Mouse (Mus musculus) E14TG2a.4 (cell line): ENCODE measurements around the gene Zbtb20.

Experiments
- H3K27me3 ChIP-seq: 2 replicates; pipeline ENCODE4 v1.6.1; 2014; ENCODE audit warnings: low read length, control low read depth; ENCODE audit not compliant: insufficient read depth
- H3K36me3 ChIP-seq: 2 replicates; pipeline ENCODE4 v1.6.1; 2014; ENCODE audit warnings: low read length, control low read depth; ENCODE audit not compliant: insufficient read depth
- H3K4me1 ChIP-seq: replicated peaks from 2 replicates; pipeline ENCODE4 v1.6.1; 2014; ENCODE audit warnings: low read depth, low read length, control low read depth
- H3K4me3 ChIP-seq: replicated peaks from 2 replicates; pipeline ENCODE4 v1.5.1; 2014; ENCODE audit warnings: mild to moderate bottlenecking, low read length
- H3K9me3 ChIP-seq: 2 replicates; pipeline ENCODE4 v1.6.1; 2014; ENCODE audit warnings: low read length, control low read depth
- CTCF ChIP-seq: conservative IDR thresholded peaks from 2 replicates; pipeline ENCODE4 v1.5.1; 2014; ENCODE audit warnings: low read length
- NANOG ChIP-seq: IDR thresholded peaks from 2 replicates; pipeline ENCODE4 v1.6.1; 2014; ENCODE audit warnings: borderline replicate concordance, low read length, mixed read lengths
- POU5F1 ChIP-seq: IDR thresholded peaks from 2 replicates; pipeline ENCODE4 v1.6.1; 2014; ENCODE audit warnings: low read length, borderline replicate concordance

Zbtb20 gene

DNA sequence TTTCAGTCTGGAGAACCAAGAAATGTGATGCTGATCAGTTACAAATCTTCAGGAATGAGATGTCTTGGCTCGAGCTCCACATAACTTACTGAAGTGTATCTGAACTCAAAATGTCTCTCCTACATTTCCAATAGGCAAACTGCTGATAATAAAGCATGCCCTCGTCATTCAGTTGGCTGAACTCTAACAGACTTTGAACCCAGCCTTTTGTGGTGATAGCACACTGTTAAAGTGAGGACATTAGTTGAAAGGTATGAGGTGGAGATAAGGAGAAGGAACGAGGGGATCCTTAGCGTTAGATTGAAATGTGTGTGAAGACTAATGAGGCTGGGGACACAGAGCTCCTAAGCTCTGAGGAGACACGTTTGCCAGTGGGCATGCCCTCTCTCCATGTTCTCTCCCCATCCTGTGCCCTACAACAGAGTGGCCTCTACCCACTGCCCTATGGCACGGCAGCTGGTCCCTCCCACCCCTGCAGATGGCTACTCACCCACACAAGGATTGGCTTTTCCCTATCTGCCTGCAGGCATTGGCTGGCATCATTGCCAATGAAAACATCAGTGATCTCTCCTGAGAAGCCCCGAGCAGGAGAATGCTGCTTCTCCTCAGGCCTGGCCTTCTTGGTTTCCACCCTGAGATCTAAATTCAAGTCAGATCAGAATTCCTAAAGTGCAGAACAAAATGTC, 721.8 kb downstream of the Zbtb20 start:
- H3K4me1 ChIP-seq: peaks cover 3% of the 10 kb centered on the region
- no peaks in the 10 kb centered on the region for H3K36me3 ChIP-seq
- TF ChIP-seq POU5F1 (no peak), CTCF (no peak)
- peaks cover 41% of the 10 kb centered on the region for H3K27me3 ChIP-seq
- H3K9me3 ChIP-seq: peaks cover 4% of the 10 kb centered on the region
- no peak overlapping the region for H3K4me3 ChIP-seq

DNA sequence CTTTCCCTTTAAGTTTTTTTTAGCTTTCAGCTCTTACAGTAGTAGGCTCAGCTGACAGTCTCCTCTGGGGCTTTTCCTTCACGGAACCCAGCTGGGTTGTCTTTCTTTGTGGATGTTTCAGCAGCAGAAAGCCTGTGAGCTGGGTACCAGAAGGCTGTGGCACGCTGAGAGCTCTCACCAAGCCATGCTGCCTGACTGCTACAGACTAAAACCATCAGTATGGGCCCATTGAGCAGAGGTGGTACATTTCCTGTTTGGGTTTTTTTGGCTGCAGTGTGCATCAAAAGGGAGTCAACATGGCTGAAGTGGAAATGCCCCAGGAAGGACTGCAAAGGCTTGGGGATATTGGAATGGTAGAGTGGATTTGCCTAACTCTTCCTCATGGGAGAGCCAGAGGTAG, 724.0 kb downstream of the Zbtb20 start:
- Histone ChIP-seq H3K9me3 (peaks cover 4% of the 10 kb centered on the region), H3K36me3 (no peaks in the 10 kb centered on the region), H3K4me3 (no peak overlapping the region), H3K4me1 (peaks cover 22% of the 10 kb centered on the region), H3K27me3 (peaks cover 46% of the 10 kb centered on the region)
- TF ChIP-seq NANOG: no peak
- TF ChIP-seq CTCF: no peak
- no peak for TF ChIP-seq POU5F1

DNA sequence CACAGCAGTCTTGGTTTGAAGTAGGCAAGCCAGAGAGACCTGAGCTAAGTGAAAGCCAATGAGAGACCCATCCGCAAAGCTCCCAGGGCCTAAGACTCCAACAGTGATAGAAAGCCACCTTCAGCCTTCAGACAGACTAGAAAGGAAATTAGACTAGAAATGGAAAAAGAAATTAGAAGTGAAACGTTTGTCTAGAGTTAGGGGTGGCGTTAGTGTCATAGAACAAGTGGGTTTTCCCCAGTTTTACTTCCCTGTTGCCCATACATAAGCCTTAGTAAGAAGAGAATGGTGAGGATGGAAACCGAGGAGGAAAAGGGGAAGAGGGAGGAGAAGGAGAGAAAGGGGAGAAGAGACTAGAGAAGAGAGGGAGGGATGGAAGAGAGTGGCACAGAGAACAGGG, 726.9 kb downstream of the Zbtb20 start:
- no peaks in the 10 kb centered on the region for H3K36me3 ChIP-seq
- H3K9me3 ChIP-seq: peaks cover 2% of the 10 kb centered on the region
- H3K27me3 ChIP-seq: peaks cover 48% of the 10 kb centered on the region
- no peak overlapping the region for H3K4me3 ChIP-seq
- peaks cover 46% of the 10 kb centered on the region for H3K4me1 ChIP-seq
- TF ChIP-seq CTCF: no peak
- TF ChIP-seq NANOG: no peak
- TF ChIP-seq POU5F1: no peak

DNA sequence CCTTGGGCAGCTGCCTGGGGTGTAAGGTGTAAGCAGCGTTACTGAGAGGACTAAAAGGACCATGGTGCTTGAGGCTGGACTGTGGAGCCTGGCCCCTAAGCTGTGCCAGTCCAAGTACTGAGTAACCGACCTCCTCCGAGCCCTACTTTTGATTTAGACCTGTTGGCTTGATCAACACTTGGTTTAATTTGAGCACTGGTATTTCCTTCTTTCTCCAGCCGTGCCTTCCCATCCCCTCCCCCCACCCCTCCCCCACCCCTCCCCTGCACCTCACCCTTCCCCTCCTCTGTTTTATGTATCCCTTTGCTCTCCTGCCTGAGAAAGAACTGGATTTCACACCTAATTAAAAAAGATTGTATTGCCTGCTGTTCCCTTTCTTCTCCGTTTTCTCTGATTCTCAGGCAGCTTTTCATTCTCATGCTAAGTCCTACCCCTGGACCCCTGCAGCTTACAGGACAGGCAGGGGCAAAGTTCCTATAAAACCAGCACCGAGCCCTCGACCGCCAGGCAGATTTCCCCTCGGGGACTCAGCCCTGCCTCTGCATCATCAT, 728.0 kb downstream of the Zbtb20 start:
- no peaks in the 10 kb centered on the region for H3K36me3 ChIP-seq
- TF ChIP-seq CTCF: no peak
- peak; percentile 76 for TF ChIP-seq NANOG
- peak; percentile 75; the same call in 1 of the 2 replicates for TF ChIP-seq POU5F1
- H3K4me1 ChIP-seq: peaks cover 46% of the 10 kb centered on the region

DNA sequence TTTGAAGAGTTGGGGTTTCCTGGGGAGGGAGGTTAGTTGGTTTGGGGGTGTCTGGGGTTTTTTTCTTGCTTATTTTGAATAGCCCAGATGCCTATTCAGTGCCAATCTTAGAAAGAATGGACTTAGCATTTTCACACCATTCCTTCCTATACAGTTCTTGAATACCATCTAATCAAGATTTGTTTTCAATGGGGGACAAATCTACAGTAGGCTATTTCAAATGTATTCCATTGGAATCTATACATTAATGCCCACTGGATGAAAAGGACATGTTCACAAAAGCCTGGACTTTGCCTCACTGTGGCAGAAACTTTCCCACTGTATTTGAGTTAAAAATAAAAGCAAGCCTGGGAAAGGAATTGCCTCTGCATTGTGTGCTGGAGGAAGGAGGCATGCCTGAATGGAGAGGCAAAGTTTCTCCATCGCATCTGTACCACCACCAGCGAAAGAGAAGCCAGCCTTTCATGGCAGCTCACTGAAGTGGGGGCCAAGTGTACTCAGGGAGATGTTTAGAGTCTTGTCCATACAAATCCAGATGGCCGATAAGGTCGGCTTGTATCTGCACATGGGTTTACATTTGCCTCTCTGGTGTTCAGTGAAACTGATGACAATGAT, 728.8 kb downstream of the Zbtb20 start:
- no peak for TF ChIP-seq POU5F1
- TF ChIP-seq CTCF: no peak
- TF ChIP-seq NANOG: no peak
- no peak overlapping the region for H3K4me3 ChIP-seq
- H3K4me1 ChIP-seq: peaks cover 54% of the 10 kb centered on the region
- H3K27me3 ChIP-seq: peaks cover 52% of the 10 kb centered on the region
- H3K9me3 ChIP-seq: peaks cover 8% of the 10 kb centered on the region
- no peaks in the 10 kb centered on the region for H3K36me3 ChIP-seq

More for the DNA sequence above, 728.0 kb downstream of the Zbtb20 start:
- H3K27me3 ChIP-seq: peaks cover 52% of the 10 kb centered on the region
- peaks cover 8% of the 10 kb centered on the region for H3K9me3 ChIP-seq
- no peak overlapping the region for H3K4me3 ChIP-seq

DNA sequence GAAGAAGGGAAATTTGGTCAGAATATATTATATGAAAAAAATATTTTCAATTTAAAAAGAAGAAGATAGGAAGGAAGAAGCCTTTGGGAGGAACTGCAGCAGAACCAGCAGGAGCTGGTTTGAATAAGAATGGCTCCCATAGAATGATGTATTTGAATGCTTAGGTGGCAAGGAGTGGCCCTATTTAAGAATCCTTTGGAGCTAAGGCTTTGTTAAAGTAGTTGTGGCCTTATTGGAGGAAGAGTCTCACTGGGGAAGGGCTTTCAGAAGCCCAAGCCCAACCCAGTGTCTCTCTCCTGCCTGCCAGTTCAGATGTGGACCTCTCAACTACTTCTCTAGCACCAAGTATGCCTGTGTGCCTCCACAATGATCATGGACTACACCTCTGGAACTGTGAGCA, 731.4 kb downstream of the Zbtb20 start:
- peaks cover 66% of the 10 kb centered on the region for H3K4me1 ChIP-seq
- no peak overlapping the region for H3K4me3 ChIP-seq
- TF ChIP-seq CTCF (no peak), POU5F1 (peak; percentile 16; the same call in 1 of the 2 replicates), NANOG (peak; percentile 32; the same call in 1 of the 2 replicates)
- H3K9me3 ChIP-seq: peaks cover 8% of the 10 kb centered on the region
- H3K27me3 ChIP-seq: peaks cover 49% of the 10 kb centered on the region
- H3K36me3 ChIP-seq: no peaks in the 10 kb centered on the region

DNA sequence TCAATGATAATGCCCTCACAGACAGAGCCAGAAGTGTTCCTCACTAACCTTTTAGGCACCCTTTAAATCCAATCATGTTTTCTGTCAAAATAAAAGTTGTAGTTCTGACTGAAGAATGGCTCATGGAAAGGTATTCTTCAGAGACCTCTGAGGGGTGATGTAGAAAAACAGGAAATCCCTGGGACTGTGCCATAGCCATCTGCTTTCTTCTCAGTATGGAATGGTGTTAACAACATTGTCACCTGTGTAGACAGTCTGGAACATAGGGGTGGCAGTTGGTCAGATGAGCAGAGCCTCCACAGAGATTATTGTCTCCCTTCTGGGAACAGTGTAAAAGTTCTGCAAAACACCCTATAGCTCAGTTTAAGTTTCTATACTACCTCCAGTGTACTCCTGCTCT, 732.4 kb downstream of the Zbtb20 start:
- Histone ChIP-seq H3K4me3 (no peak overlapping the region), H3K9me3 (peaks cover 8% of the 10 kb centered on the region)
- TF ChIP-seq POU5F1 (no peak), NANOG (no peak), CTCF (no peak)

DNA sequence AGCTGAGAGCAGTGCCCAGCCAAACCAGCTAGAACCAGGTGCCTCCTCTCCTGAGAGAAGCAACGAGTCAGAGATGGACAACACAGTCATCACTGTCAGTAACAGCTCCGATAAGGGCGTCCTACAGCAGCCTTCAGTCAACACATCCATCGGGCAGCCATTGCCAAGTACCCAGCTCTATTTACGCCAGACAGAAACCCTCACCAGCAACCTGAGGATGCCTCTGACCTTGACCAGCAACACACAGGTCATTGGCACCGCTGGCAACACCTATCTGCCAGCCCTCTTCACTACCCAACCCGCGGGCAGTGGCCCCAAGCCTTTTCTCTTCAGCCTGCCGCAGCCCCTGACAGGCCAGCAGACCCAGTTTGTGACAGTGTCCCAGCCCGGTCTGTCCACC, 734.7 kb downstream of the Zbtb20 start:
- TF ChIP-seq NANOG (no peak), CTCF (no peak), POU5F1 (no peak)
- peak overlapping the region; percentile 70; the same call in 1 of the 2 replicates for H3K4me3 ChIP-seq
- peaks cover 8% of the 10 kb centered on the region for H3K9me3 ChIP-seq

More for the DNA sequence above, 732.4 kb downstream of the Zbtb20 start:
- peaks cover 57% of the 10 kb centered on the region for H3K4me1 ChIP-seq
- no peaks in the 10 kb centered on the region for H3K36me3 ChIP-seq
- H3K27me3 ChIP-seq: peaks cover 44% of the 10 kb centered on the region

DNA sequence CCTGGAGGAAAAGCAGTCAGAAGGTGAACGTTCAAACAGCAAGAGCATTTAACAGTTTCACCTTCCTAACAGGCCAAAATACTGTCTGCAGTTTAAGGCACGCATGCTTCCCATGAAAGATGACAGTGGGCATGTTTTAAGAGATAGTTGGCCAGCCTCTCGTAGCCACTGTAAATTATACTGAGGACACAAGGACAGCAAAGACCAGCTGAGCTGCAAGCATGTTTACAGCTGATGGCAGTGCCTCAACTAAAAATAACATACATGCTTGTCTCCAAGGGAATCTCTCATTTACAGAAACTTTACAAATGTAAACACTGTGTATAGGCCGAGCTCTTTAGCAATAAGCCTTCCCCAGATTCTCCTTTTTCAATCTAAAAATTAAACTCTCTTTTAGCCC, 740.7 kb downstream of the Zbtb20 start:
- H3K4me1 ChIP-seq: peaks cover 27% of the 10 kb centered on the region
- peaks cover 12% of the 10 kb centered on the region for H3K27me3 ChIP-seq
- no peak overlapping the region for H3K4me3 ChIP-seq
- no peak for TF ChIP-seq NANOG
- no peaks in the 10 kb centered on the region for H3K36me3 ChIP-seq
- H3K9me3 ChIP-seq: no peaks in the 10 kb centered on the region

More for the DNA sequence above, 734.7 kb downstream of the Zbtb20 start:
- Histone ChIP-seq H3K4me1 (peaks cover 41% of the 10 kb centered on the region), H3K36me3 (no peaks in the 10 kb centered on the region), H3K27me3 (peaks cover 38% of the 10 kb centered on the region)
